Mouse (Mus musculus): ENCODE results near the gene Rfxap. TPM values are rescaled to one million over a fixed set of nuclear protein-coding genes. Genes with fewer than 3 reads are reported as not detected.
A peak's percentile ranks its signal among the peaks of the same experiment; 100 is the strongest.

Rfxap gene
- polyA plus RNA-seq, 1 experiment from 2014 or later, result 42.9 TPM

DNA sequence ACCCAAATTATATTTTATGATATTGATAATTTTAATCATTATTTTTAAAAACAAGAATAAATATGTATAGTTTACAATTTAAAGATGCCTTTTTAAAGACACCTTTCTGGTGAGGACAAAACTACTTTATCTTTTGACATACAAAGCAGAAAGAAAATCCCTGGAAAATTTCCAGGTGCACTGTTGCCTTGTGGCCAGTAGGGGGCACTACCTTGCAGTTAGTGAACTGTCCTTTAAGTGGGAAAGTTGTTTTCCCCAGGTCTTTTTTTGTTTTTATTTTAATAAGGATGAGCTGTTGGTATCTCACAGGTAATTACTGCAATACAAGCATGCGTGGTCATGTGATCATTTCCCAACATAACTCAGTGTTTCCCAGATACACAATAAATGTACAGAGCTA lies 11.8 kb downstream of the Rfxap start:
- H3K9me3 ChIP-seq, result no peaks in the 10 kb centered on the region
- no peak overlapping the region for H3K9ac ChIP-seq
- no peaks in the 10 kb centered on the region for H3K4me1 ChIP-seq
- 95% methylated on average over 1 of the region's 1 CpGs for WGBS
- H3K27ac ChIP-seq, result no peak overlapping the region
- H3K4me3 ChIP-seq (replicated peaks), result no peak overlapping the region
- no peaks in the 10 kb centered on the region for H3K27me3 ChIP-seq (replicated peaks)
- no peaks in the 10 kb centered on the region for H3K36me3 ChIP-seq
- no peak for ATAC-seq (ENCODE audit: insufficient read depth, low FRiP score, low read depth)
- no peak overlapping the region for H3K4me2 ChIP-seq

- Histone ChIP-seq H3K9ac (no peak overlapping the region), H3K9me3 (no peaks in the 10 kb centered on the region), H3K36me3 (0 out of 2 replicates have a peak, but pooled peaks cover 2% of the 10 kb centered on the region), H3K4me1 (no peaks in the 10 kb centered on the region), H3K4me2 (no peak overlapping the region), H3K4me3 (replicated peaks) (no peak overlapping the region), H3K27me3 (replicated peaks) (no peaks in the 10 kb centered on the region), H3K27ac (no peak overlapping the region)
- 91% methylated on average over 5 of the region's 5 CpGs for WGBS
- no peak for ATAC-seq (ENCODE audit: insufficient read depth, low FRiP score, low read depth)
Observed at GRCm38 (mm10) chr3:54795379-54795778, 12.2 kb downstream of the Rfxap start.

DNA sequence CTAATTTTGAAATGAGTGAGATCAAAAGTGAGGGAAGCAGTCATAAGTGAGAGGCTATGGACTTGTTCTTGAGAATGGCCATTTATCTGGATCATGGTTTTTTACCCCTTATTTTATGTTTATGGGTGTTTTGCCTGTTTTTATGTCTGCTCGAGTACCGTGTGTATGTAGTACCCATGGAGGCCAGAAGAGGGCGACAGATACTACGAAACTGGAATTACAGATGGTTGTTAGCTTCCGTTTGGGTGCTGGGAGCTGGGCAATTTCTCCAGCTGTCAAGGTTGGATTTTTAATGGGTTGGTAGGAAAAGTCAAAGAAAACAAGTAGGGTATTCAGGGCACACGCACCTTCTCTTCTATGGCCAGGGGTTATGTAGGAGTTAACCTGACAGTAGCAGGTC lies 13.8 kb downstream of the Rfxap start:
- Histone ChIP-seq H3K9me3 (no peaks in the 10 kb centered on the region), H3K27ac (no peak overlapping the region), H3K9ac (no peak overlapping the region), H3K4me1 (no peaks in the 10 kb centered on the region), H3K27me3 (replicated peaks) (no peaks in the 10 kb centered on the region), H3K36me3 (0 out of 2 replicates have a peak, but pooled peaks cover 3% of the 10 kb centered on the region), H3K4me2 (no peak overlapping the region), H3K4me3 (replicated peaks) (no peak overlapping the region)
- no peak for ATAC-seq (ENCODE audit: insufficient read depth, low FRiP score, low read depth)
- 86% methylated on average over 6 of the region's 6 CpGs for WGBS

- peak; percentile 83 for ATAC-seq (ENCODE audit: insufficient read depth, low FRiP score, low read depth)
- H3K4me2 ChIP-seq, result no peak overlapping the region
- no peaks in the 10 kb centered on the region for H3K4me1 ChIP-seq
- H3K9ac ChIP-seq, result no peak overlapping the region
- 0 out of 2 replicates have a peak, but pooled peaks cover 3% of the 10 kb centered on the region for H3K36me3 ChIP-seq
- H3K27ac ChIP-seq, result 0 out of 2 replicates have a peak overlapping the region, but pooled peaks have one; percentile 26
- 57% methylated on average over 10 of the region's 10 CpGs for WGBS
- no peaks in the 10 kb centered on the region for H3K9me3 ChIP-seq
- no peaks in the 10 kb centered on the region for H3K27me3 ChIP-seq (replicated peaks)
- H3K4me3 ChIP-seq (replicated peaks), result no peak overlapping the region
Observed at GRCm38 (mm10) chr3:54791822-54792677, 15.5 kb downstream of the Rfxap start.

DNA sequence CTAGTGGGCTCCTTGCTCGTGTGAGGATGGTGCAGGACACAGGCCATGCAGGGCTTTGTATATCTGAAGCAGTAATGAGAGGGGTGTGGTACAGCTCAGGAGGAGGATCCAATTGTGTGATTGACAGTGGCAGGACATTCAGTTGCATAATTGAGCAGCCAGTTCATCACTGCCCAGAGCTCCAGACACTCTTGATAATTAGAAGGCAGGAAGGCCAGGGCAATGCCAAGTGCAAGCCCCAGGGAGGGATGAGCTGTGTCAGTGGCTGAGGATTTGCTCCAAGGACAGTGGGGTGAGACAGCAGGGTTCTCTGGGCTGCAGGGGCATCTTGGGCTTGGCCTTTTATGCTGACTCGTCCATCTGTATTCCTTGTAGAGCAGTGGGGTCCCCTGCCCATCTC lies 17.0 kb downstream of the Rfxap start:
- H3K4me1 ChIP-seq, result no peaks in the 10 kb centered on the region
- no peaks in the 10 kb centered on the region for H3K27me3 ChIP-seq (replicated peaks)
- no peak overlapping the region for H3K9ac ChIP-seq
- 0 out of 2 replicates have a peak, but pooled peaks cover 3% of the 10 kb centered on the region for H3K36me3 ChIP-seq
- H3K27ac ChIP-seq, result no peak overlapping the region
- whole genome bisulfite sequencing, result 66% methylated on average over 2 of the region's 2 CpGs
- H3K9me3 ChIP-seq, result no peaks in the 10 kb centered on the region
- H3K4me3 ChIP-seq (replicated peaks), result no peak overlapping the region
- H3K4me2 ChIP-seq, result no peak overlapping the region
- ATAC-seq (ENCODE audit: insufficient read depth, low FRiP score, low read depth), result no peak

- no peak overlapping the region for H3K27ac ChIP-seq
- 70% methylated on average over 7 of the region's 7 CpGs for WGBS
- ATAC-seq (ENCODE audit: insufficient read depth, low FRiP score, low read depth), result no peak
- no peak overlapping the region for H3K4me3 ChIP-seq (replicated peaks)
- no peaks in the 10 kb centered on the region for H3K36me3 ChIP-seq
- H3K4me1 ChIP-seq, result no peaks in the 10 kb centered on the region
- no peaks in the 10 kb centered on the region for H3K9me3 ChIP-seq
- no peak overlapping the region for H3K9ac ChIP-seq
- no peaks in the 10 kb centered on the region for H3K27me3 ChIP-seq (replicated peaks)
- no peak overlapping the region for H3K4me2 ChIP-seq
Observed at GRCm38 (mm10) chr3:54775989-54776631, 31.5 kb downstream of the Rfxap start.

DNA sequence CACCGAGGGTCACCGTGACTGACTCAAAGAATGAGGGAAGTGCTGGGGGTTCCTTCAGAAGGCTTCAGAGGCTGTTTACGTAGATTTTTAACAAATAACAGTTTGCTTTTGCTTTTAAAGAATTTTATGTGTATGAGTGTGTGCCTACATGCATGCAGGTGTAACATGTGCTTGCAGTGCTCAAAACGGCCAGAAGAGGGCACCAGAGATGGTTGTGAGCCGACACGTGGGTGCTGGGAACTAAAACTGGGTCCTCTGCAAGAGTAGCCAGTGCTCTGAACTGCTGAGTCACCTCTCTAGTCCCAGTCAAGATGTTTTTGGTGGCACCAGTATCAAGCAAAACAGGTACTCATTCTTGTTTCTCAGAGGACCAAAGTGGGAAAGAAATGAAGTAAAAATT lies 34.0 kb downstream of the Rfxap start:
- H3K4me1 ChIP-seq, result 0 out of 2 replicates have a peak, but pooled peaks cover 4% of the 10 kb centered on the region
- no peaks in the 10 kb centered on the region for H3K36me3 ChIP-seq
- H3K9me3 ChIP-seq, result no peaks in the 10 kb centered on the region
- H3K27ac ChIP-seq, result no peak overlapping the region
- WGBS, result 83% methylated on average over 6 of the region's 6 CpGs
- H3K4me2 ChIP-seq, result no peak overlapping the region
- ATAC-seq (ENCODE audit: insufficient read depth, low FRiP score, low read depth), result no peak
- no peak overlapping the region for H3K4me3 ChIP-seq (replicated peaks)
- H3K27me3 ChIP-seq (replicated peaks), result no peaks in the 10 kb centered on the region
- H3K9ac ChIP-seq, result no peak overlapping the region

DNA sequence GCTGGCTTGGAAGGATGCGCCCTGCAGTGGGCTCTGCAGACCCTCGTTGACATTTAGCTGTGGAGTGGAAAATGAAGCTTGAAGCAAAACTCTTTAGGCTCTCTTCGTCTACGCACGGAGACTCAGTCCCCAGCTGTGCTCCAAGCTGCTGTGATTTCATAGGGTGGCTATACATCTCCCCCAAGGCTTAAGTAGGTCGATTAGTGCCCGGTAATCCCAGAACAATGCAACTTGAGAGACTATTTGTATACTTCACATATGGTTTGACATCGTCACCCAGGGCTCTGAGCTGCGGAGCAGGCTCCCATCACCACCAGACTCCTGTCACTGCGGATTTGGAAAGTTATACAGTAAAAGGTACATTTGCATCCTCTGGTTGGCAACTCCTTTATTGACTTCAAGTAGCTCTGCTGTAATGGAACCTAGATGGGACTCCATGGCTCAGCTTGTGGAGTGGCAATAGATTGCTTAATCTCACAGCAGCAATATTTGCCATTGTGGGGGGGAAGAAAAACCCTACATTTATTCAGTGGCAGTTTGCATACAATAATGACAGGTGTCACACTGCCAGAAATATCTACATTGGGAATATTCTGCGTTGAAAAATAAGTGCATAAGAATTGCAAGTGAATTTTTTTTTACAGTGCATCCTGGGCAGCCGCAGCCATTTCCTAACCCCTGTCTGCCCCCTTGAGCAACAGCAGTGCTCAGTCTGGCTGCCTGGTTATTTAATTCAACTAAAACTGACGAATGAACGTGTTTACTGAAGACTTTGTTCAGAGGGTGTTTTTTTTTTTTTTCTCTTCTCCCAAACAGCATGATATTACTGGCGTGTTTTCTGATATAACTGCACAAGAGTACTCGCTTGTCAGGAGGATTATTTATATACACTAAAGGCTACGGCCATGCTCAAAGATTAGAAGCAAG lies 38.0 kb downstream of the Rfxap start:
- Histone ChIP-seq H3K27me3 (replicated peaks) (no peaks in the 10 kb centered on the region), H3K4me2 (no peak overlapping the region), H3K36me3 (no peaks in the 10 kb centered on the region), H3K27ac (no peak overlapping the region), H3K9ac (no peak overlapping the region), H3K9me3 (no peaks in the 10 kb centered on the region), H3K4me3 (replicated peaks) (no peak overlapping the region), H3K4me1 (0 out of 2 replicates have a peak, but pooled peaks cover 4% of the 10 kb centered on the region)
- ATAC-seq (ENCODE audit: insufficient read depth, low FRiP score, low read depth), result no peak
- WGBS, result 59% methylated on average over 17 of the region's 17 CpGs

- H3K9ac ChIP-seq, result no peak overlapping the region
- no peaks in the 10 kb centered on the region for H3K9me3 ChIP-seq
- WGBS, result 80% methylated on average over 8 of the region's 8 CpGs
- H3K4me2 ChIP-seq, result no peak overlapping the region
- H3K4me3 ChIP-seq (replicated peaks), result no peak overlapping the region
- no peaks in the 10 kb centered on the region for H3K27me3 ChIP-seq (replicated peaks)
- H3K4me1 ChIP-seq, result peaks cover 9% of the 10 kb centered on the region; the same call in 1 of the 2 replicates
- no peaks in the 10 kb centered on the region for H3K36me3 ChIP-seq
- no peak for ATAC-seq (ENCODE audit: insufficient read depth, low FRiP score, low read depth)
- H3K27ac ChIP-seq, result no peak overlapping the region
Observed at GRCm38 (mm10) chr3:54768592-54768991, 39.0 kb downstream of the Rfxap start.

DNA sequence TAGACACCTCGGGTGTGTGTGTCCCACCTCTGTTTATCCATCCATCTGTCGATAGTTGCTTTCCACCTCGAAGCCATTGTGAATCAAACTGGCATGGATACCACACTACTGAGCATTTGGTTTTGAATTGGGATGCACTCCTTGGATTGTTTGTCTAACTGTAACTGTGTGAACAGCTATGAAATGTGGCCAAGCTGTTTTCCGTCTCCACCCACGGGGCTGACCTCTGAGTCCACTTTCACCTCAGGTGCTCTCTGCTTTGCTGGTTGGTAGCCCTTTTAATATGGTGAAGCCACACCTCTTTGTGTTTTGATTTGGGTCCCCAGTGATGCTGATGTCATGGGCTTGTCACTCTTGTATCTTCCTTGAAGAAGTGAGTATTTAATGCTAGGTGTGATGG lies 40.8 kb downstream of the Rfxap start:
- peak overlapping the region; percentile 55; the same call in 1 of the 2 replicates for H3K27ac ChIP-seq
- no peaks in the 10 kb centered on the region for H3K27me3 ChIP-seq (replicated peaks)
- WGBS, result 61% methylated on average over 5 of the region's 5 CpGs
- ATAC-seq (ENCODE audit: insufficient read depth, low FRiP score, low read depth), result no peak
- no peaks in the 10 kb centered on the region for H3K36me3 ChIP-seq
- H3K4me1 ChIP-seq, result peaks cover 9% of the 10 kb centered on the region; the same call in 1 of the 2 replicates
- no peak overlapping the region for H3K9ac ChIP-seq
- H3K4me3 ChIP-seq (replicated peaks), result no peak overlapping the region
- H3K9me3 ChIP-seq, result no peaks in the 10 kb centered on the region
- 0 out of 2 replicates have a peak overlapping the region, but pooled peaks have one; percentile 6 for H3K4me2 ChIP-seq

GRCm38 (mm10) chr3:54766034-54766433 lies 41.6 kb downstream of the Rfxap start:
- Histone ChIP-seq H3K4me3 (replicated peaks) (no peak overlapping the region), H3K27ac (peak overlapping the region; percentile 55; the same call in 1 of the 2 replicates), H3K36me3 (no peaks in the 10 kb centered on the region), H3K4me2 (peak overlapping the region; percentile 6; the same call in 1 of the 2 replicates), H3K4me1 (peaks cover 9% of the 10 kb centered on the region; the same call in 1 of the 2 replicates), H3K9me3 (no peaks in the 10 kb centered on the region), H3K9ac (no peak overlapping the region), H3K27me3 (replicated peaks) (no peaks in the 10 kb centered on the region)
- WGBS, result 43% methylated on average over 14 of the region's 14 CpGs
- ATAC-seq (ENCODE audit: insufficient read depth, low FRiP score, low read depth), result no peak; the same call in 1 of the 2 replicates
